In the genomic region with DNA sequence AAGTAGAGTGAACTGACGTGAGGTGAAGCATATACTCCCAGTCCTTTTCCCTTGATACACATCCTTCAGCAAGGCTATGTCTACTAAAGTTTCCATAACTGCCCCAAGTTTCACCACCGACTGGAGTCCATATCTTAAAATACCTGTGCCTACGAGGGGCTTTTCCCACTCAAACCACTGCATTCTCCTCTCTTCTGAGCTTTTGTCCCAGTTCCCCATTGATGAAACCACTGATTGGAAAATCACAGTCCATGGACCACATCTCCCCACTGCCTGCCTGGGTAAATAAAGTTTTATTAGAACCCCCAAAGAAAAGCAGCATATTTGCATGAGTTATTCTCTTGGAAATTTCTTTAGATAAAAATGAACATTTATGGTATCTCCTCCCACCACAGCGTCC, we compare ENCODE assay signal across 27 mouse cellular contexts.
"Had no signal": no experiment of that assay in that cellular context is flagged by ENCODE, and none has a peak within 500 bp of the region (broad histone marks: within the 10 kb centered on the region; RNA-seq: fewer than 3 reads in every experiment).

No protein-coding gene starts in this region.

- H3K4me2 ChIP-seq: embryonic facial prominence, embryonic 12.5 days; embryonic facial prominence, embryonic 13.5 days; embryonic facial prominence, embryonic 15.5 days; forebrain, embryonic 12.5 days; forebrain, embryonic 13.5 days; forebrain, embryonic 15.5 days had no signal

- H3K36me3 ChIP-seq: forebrain, embryonic 15.5 days had no signal

- H3K4me3 ChIP-seq: embryonic facial prominence, embryonic 10.5 days; embryonic facial prominence, embryonic 12.5 days; embryonic facial prominence, embryonic 13.5 days; embryonic facial prominence, embryonic 15.5 days; erythroblast, embryonic 14.5 days; forebrain, embryonic 10.5 days; forebrain, embryonic 12.5 days; forebrain, embryonic 13.5 days; forebrain, embryonic 15.5 days; gastrocnemius, adult 2 months; heart, adult 2 months had no signal

- H3K9me3 ChIP-seq: embryonic facial prominence, embryonic 10.5 days; embryonic facial prominence, embryonic 12.5 days; embryonic facial prominence, embryonic 13.5 days; embryonic facial prominence, embryonic 15.5 days; forebrain, embryonic 10.5 days; forebrain, embryonic 12.5 days; forebrain, embryonic 13.5 days; forebrain, embryonic 15.5 days had no signal

- H3K27ac ChIP-seq: embryonic facial prominence, embryonic 10.5 days; embryonic facial prominence, embryonic 12.5 days; embryonic facial prominence, embryonic 13.5 days; embryonic facial prominence, embryonic 15.5 days; forebrain, embryonic 10.5 days; forebrain, embryonic 12.5 days; forebrain, embryonic 13.5 days; forebrain, embryonic 15.5 days; gastrocnemius, adult 2 months; heart, adult 2 months had no signal

- DNase-seq: cerebellum, adult 8-10 months; cerebellum, adult 9-10 months; cerebellum, adult 9-11 months; cerebellum, postnatal 10 days; cerebellum, postnatal 14 days; cerebellum, postnatal 25 days; cerebellum, postnatal 36 days; embryo, embryonic 11 days; forebrain, postnatal 0 days; gastrocnemius, adult 2 months; gastrocnemius, postnatal 10 days; gastrocnemius, postnatal 14 days; gastrocnemius, postnatal 25 days; gastrocnemius, postnatal 36 days; heart, adult 18-20 months; heart, adult 2 months had no signal

- ATAC-seq: forebrain, embryonic 13.5 days; forebrain, embryonic 14.5 days; forebrain, embryonic 15.5 days; forebrain, embryonic 16.5 days; forebrain, postnatal 0 days had no signal

- H3K4me1 ChIP-seq: embryonic facial prominence, embryonic 12.5 days; forebrain, embryonic 12.5 days; forebrain, embryonic 13.5 days; forebrain, embryonic 15.5 days had no signal

- H3K9ac ChIP-seq: embryonic facial prominence, embryonic 12.5 days; embryonic facial prominence, embryonic 13.5 days; embryonic facial prominence, embryonic 15.5 days; forebrain, embryonic 12.5 days; forebrain, embryonic 13.5 days; forebrain, embryonic 15.5 days; forebrain, postnatal 0 days had no signal

- H3K27me3 ChIP-seq: embryonic facial prominence, embryonic 12.5 days; embryonic facial prominence, embryonic 13.5 days; embryonic facial prominence, embryonic 15.5 days; forebrain, embryonic 12.5 days; forebrain, embryonic 13.5 days; forebrain, embryonic 15.5 days had no signal
